ENCODE assay signal across 8 mouse cellular contexts in genomic region chr1:152956221-152956620, GRCm38 (mm10). TPM values are rescaled to one million over a fixed set of nuclear protein-coding genes. Genes with fewer than 3 reads are reported as not detected.
DNase-seq lines count a peak whose midpoint lies in the region; ATAC-seq lines count a peak whose summit lies in the region.

No protein-coding gene starts in this region.

- peak; percentile 59; the same call in 1 of the 2 replicates for ATAC-seq in hindbrain, embryonic 11.5 days (ENCODE audit: low FRiP score)

- DNase-seq in R1 (ENCODE audit: low read depth, low spot score) (peak; percentile 67), adipocyte (ENCODE audit: low spot score) (no peak)
- peak; percentile 62 for DNase-seq in cerebellum, adult 8-10 months
- DNase-seq in forelimb bud, embryonic 11.5 days (ENCODE audit: low read depth, low spot score) = peak; percentile 78
- peak; percentile 78 for DNase-seq in hindbrain, embryonic 11.5 days (ENCODE audit: low spot score)
- DNase-seq in layer of hippocampus, postnatal 36 days = peak; percentile 23 to 41
- peak; percentile 81 for DNase-seq in mesoderm, embryonic 11.5 days (ENCODE audit: low read depth, low spot score)
- DNase-seq in skeletal muscle tissue, adult 2 months (ENCODE audit: low read depth, low spot score) = peak; percentile 5

- peak overlapping the region; percentile 67 for H3K4me3 ChIP-seq in hindbrain, embryonic 11.5 days (ENCODE audit: low read depth, low read length)

- no peak overlapping the region for H3K27ac ChIP-seq in hindbrain, embryonic 11.5 days (ENCODE audit: low read depth, low read length)

- H3K27me3 ChIP-seq in hindbrain, embryonic 11.5 days (ENCODE audit: control insufficient read depth, insufficient read depth, low read length) = peaks cover 23% of the 10 kb centered on the region

- no peaks in the 10 kb centered on the region for H3K4me1 ChIP-seq in hindbrain, embryonic 11.5 days (replicated peaks; ENCODE audit: control insufficient read depth, insufficient read depth, low read length)

- H3K4me2 ChIP-seq in hindbrain, embryonic 11.5 days (replicated peaks; ENCODE audit: low read depth, low read length) = peak overlapping the region; percentile 92

- 5% methylated on average over 14 of the region's 14 CpGs for WGBS in hindbrain, embryonic 11.5 days

- H3K9me3 ChIP-seq in hindbrain, embryonic 11.5 days (ENCODE audit: control insufficient read depth, low read length) = no peaks in the 10 kb centered on the region

- H3K36me3 ChIP-seq in hindbrain, embryonic 11.5 days (ENCODE audit: control insufficient read depth, insufficient read depth, low read length) = no peaks in the 10 kb centered on the region

- H3K9ac ChIP-seq in hindbrain, embryonic 11.5 days (ENCODE audit: low read depth, low read length) = peak overlapping the region; percentile 65

RNA-seq across cellular contexts. Expression of gene Nmnat2, which starts 1.4 kb away (rescaled TPM):
- 28.9 and 36.7 TPM in 2 replicates for polyA plus RNA-seq in hindbrain, embryonic 11.5 days (2014; fragmentation: Nextera tagmentation; extraction: Ambion mirVana)
- total RNA-seq in layer of hippocampus, postnatal 36 days (2021) = 100 to 1,000 TPM; 131 to 133 TPM

RNA-seq across cellular contexts. Expression of gene Smg7, which starts 53.8 kb away (rescaled TPM):
- 45.4 and 49.4 TPM in 2 replicates for polyA plus RNA-seq in hindbrain, embryonic 11.5 days (2014; fragmentation: Nextera tagmentation; extraction: Ambion mirVana)
- total RNA-seq in layer of hippocampus, postnatal 36 days (2021) = 100 to 1,000 TPM in 1 of 2 experiments, 10 to 100 TPM in 1; 89.9 to 104 TPM
